Mouse (Mus musculus) hindbrain, embryonic 12.5 days (tissue): Measurements from ENCODE around the gene Gm17402. TPM values are rescaled to one million over a fixed set of nuclear protein-coding genes. Genes with fewer than 3 reads are reported as not detected.

Experiments
- ATAC-seq: fragments of 200-750 bp; cut with Nextera tagmentation; 2 replicates; pipeline ENCODE4 v1.8.0; 2017; ENCODE audit warnings: moderate TSS enrichment; ENCODE audit not compliant: low FRiP score
- H3K27ac ChIP-seq: fragments of 300-500 bp; sonication (generic); 2 replicates; pipeline ENCODE4 v1.5.1; 2016; ENCODE audit warnings: mild to moderate bottlenecking
- H3K27me3 ChIP-seq: fragments of 300-500 bp; sonication (generic); 2 replicates; pipeline ENCODE4 v1.6.1; 2016; ENCODE audit warnings: mild to moderate bottlenecking
- H3K36me3 ChIP-seq: fragments of 300-500 bp; sonication (generic); 2 replicates; pipeline ENCODE4 v1.6.1; 2016; ENCODE audit warnings: mild to moderate bottlenecking
- H3K4me1 ChIP-seq: fragments of 300-500 bp; sonication (generic); 2 replicates; pipeline ENCODE4 v1.6.1; 2016
- H3K4me2 ChIP-seq: fragments of 300-500 bp; sonication (generic); replicated peaks from 2 replicates; pipeline ENCODE4 v1.6.1; 2016; ENCODE audit warnings: mild to moderate bottlenecking
- H3K4me3 ChIP-seq: fragments of 300-500 bp; sonication (generic); 2 replicates; pipeline ENCODE4 v1.5.1; 2016; ENCODE audit warnings: mild to moderate bottlenecking
- H3K9ac ChIP-seq: fragments of 300-500 bp; sonication (generic); 2 replicates; pipeline ENCODE4 v1.6.1; 2016; ENCODE audit warnings: mild to moderate bottlenecking, moderate library complexity
- H3K9me3 ChIP-seq: fragments of 300-500 bp; sonication (generic); replicated peaks from 2 replicates; pipeline ENCODE4 v1.6.1; 2016; ENCODE audit warnings: mild to moderate bottlenecking
- WGBS: fragments of 180-500 bp; shearing (Covaris S2); methylation state at CpG from one replicate; pipeline ENCODE4 v1.1.7; 2016; 5-methylcytosine and 5-hydroxymethylcytosine counted together
- polyA plus RNA-seq: library from polyadenylated mRNA; unstranded; fragments of >200 nt; fragmentation: Nextera tagmentation; extraction: Ambion mirVana; gene quantifications from 2 replicates; pipeline ENCODE4 v1.2.1, GENCODE M21; 2016

Gm17402 gene
- polyA plus RNA-seq: not detected in 2 replicates

DNA sequence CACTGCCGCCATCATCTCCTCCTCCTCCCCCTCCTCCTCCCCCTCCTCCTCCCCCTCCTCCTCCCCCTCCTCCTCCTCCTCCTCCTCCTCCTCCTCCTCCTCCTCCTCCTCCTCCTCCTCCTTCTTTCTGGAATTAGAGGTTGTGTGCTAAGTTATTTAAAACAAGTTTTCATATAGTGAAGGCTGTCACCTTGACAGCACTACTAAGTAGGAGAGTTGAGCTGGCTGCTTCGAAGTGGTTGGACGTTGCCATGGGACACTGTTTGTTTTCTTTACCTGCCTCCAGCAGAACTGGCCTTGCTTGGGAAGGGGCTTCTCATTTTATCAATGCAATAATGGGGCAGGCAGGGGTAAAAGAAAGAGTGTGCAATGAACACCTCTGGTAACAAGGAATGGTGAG is at the start of gene Gm17402:
Gm17402 (minus strand) TSS at position 101 of the 400 bp plus-strand sequence.
- peaks cover 23% of the 10 kb centered on the region for H3K27me3 ChIP-seq
- H3K9ac ChIP-seq: peak within 1 kb of the TSS; percentile 64
- H3K4me3 ChIP-seq: peak within 1 kb of the TSS; percentile 56
- H3K4me1 ChIP-seq: peaks cover 4% of the 10 kb centered on the region; the same call in 1 of the 2 replicates
- 54% methylated on average over 3 of the region's 3 CpGs for WGBS
- no peak within 1 kb of the TSS for H3K27ac ChIP-seq
- no peaks in the 10 kb centered on the region for H3K36me3 ChIP-seq
- H3K9me3 ChIP-seq: no peaks in the 10 kb centered on the region
- peak within 1 kb of the TSS; percentile 90 for H3K4me2 ChIP-seq
- ATAC-seq: no peak

DNA sequence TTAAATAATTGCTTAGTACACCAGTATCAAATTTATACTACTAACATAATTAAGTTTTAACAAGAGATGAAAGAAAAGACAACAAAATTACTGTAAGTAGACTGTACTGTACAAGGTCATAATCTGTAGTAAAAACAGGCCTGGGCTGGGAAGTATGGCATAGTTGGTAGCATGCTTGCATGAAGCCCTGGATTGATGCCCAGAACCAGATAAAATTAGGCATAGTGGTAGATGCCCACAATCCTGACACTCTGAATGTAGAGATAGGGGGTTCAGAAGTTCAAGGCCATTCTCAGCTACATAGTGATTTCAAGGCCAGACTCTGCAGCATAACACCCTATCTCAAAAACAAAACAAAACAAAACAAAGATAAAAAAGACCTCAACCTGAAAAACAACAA is 3.3 kb upstream of the Gm17402 start:
- ATAC-seq: no peak
- Histone ChIP-seq H3K27me3 (peaks cover 6% of the 10 kb centered on the region), H3K27ac (no peak overlapping the region)

DNA sequence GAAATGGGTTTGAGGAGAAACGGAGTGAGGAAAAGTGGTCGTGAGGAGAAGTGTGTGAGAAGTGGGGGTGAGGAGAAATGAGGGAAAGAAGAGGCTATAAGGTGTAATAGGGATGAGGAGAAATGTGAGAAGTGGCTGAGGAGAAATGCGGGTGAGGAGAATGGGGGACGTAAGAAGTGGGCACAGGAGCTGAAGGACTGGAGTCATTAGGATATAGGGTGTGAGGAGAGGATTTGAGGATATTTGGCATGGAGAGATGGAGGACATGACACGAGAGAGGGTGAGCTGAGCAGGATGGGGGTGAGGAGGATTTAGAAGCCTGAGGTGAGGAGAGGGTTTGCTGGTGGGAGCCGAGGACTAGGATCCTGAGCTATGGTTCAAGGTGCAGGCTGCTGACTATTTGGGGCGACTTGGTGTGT is 594 bp downstream of the Gm17402 start:
- 36% methylated on average over 7 of the region's 7 CpGs for WGBS

More for the DNA sequence above, 3.3 kb upstream of the Gm17402 start:
- Histone ChIP-seq H3K4me2 (no peak overlapping the region), H3K9ac (no peak overlapping the region), H3K4me1 (peaks cover 4% of the 10 kb centered on the region; the same call in 1 of the 2 replicates), H3K4me3 (no peak overlapping the region), H3K36me3 (no peaks in the 10 kb centered on the region), H3K9me3 (no peaks in the 10 kb centered on the region)

DNA sequence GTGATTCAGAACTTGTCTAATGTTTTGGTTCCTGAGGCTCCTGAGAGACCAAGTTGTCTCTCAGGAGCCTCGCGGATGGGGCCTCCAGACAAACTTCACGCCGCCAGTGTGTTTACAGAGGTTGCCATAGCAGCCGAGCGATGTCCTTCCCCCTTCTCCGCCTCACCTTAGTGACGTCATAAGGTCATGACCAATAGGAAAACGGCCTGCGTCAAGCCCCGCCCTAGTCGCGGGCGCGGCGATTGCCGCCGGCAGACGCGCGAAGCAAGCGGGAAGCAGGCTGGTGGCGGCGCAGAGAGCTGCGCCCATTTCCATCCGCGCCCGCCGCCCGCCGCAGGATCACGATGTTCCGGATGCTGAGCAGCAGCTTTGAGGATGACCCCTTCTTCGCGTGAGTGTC is 1.1 kb downstream of the Gm17402 start, which contains the start of gene Mlf1:
Mlf1 (plus strand) TSS at position 226 of the 400 bp plus-strand sequence.
- peak within 1 kb of the TSS; percentile 56 for H3K4me3 ChIP-seq
- peaks cover 23% of the 10 kb centered on the region for H3K27me3 ChIP-seq
- H3K4me1 ChIP-seq: peaks cover 4% of the 10 kb centered on the region; the same call in 1 of the 2 replicates
- H3K9me3 ChIP-seq: no peaks in the 10 kb centered on the region
- peak; percentile 98 for ATAC-seq
- H3K4me2 ChIP-seq: peak within 1 kb of the TSS; percentile 90
- no peaks in the 10 kb centered on the region for H3K36me3 ChIP-seq
- H3K9ac ChIP-seq: peak within 1 kb of the TSS; percentile 64
- no peak within 1 kb of the TSS for H3K27ac ChIP-seq
- WGBS: under 1% methylated on average over 35 of the region's 35 CpGs

More for the DNA sequence above, 594 bp downstream of the Gm17402 start:
- Histone ChIP-seq H3K4me3 (peak overlapping the region; percentile 56), H3K36me3 (no peaks in the 10 kb centered on the region), H3K9ac (peak overlapping the region; percentile 64), H3K27me3 (peaks cover 23% of the 10 kb centered on the region), H3K9me3 (no peaks in the 10 kb centered on the region), H3K27ac (no peak overlapping the region), H3K4me2 (peak overlapping the region; percentile 90), H3K4me1 (peaks cover 4% of the 10 kb centered on the region; the same call in 1 of the 2 replicates)
- peak; percentile 74 for ATAC-seq

DNA sequence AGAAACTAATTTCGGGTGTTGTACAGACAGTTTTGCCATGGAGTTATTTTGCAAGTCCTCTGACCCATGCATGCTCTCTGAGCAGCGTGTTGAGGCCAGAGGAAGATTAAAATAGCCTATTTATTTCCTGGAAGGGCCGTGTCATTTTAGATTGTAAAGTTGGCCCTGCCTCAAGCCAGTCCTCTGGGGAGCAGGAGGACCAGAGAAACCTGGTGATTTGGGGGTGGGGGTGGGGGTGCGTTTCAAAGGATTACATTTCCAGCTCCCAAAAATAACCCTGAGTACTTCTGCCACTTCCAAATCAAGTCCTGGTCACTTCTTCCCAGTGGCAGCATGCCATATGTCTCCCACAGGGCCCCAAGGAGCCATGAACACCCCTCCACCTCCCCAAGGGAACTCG is 2.2 kb downstream of the Gm17402 start:
- Histone ChIP-seq H3K27me3 (peaks cover 23% of the 10 kb centered on the region), H3K9ac (no peak overlapping the region), H3K36me3 (no peaks in the 10 kb centered on the region), H3K4me1 (peaks cover 4% of the 10 kb centered on the region; the same call in 1 of the 2 replicates), H3K27ac (no peak overlapping the region), H3K9me3 (no peaks in the 10 kb centered on the region), H3K4me3 (no peak overlapping the region), H3K4me2 (no peak overlapping the region)
- ATAC-seq: no peak
- 63% methylated on average over 5 of the region's 5 CpGs for WGBS

DNA sequence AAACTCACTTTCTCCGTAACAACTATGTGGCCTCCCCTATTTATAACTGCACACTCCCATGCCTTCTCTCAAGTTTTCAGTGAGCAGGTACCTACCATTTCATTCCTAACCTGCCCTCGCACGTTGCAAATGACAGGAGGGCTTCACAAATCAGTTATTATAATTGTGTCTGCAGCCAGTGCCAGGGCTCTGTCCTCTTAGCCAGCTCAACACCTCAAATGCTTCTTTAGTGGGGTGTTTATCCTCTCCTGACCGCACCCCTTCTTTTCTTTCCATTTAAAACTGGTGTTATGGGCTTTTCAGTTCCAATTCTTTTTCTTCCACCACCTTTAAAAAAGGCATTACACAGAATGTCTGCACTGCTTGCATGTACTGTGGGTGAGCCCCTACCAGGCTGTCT is 2.8 kb downstream of the Gm17402 start:
- no peak for ATAC-seq
- no peaks in the 10 kb centered on the region for H3K36me3 ChIP-seq
- peaks cover 23% of the 10 kb centered on the region for H3K27me3 ChIP-seq
- H3K4me1 ChIP-seq: peaks cover 4% of the 10 kb centered on the region; the same call in 1 of the 2 replicates
- H3K9ac ChIP-seq: no peak overlapping the region
- no peak overlapping the region for H3K4me3 ChIP-seq
- 78% methylated on average over 4 of the region's 4 CpGs for WGBS
- H3K27ac ChIP-seq: no peak overlapping the region
- H3K9me3 ChIP-seq: no peaks in the 10 kb centered on the region
- no peak overlapping the region for H3K4me2 ChIP-seq

DNA sequence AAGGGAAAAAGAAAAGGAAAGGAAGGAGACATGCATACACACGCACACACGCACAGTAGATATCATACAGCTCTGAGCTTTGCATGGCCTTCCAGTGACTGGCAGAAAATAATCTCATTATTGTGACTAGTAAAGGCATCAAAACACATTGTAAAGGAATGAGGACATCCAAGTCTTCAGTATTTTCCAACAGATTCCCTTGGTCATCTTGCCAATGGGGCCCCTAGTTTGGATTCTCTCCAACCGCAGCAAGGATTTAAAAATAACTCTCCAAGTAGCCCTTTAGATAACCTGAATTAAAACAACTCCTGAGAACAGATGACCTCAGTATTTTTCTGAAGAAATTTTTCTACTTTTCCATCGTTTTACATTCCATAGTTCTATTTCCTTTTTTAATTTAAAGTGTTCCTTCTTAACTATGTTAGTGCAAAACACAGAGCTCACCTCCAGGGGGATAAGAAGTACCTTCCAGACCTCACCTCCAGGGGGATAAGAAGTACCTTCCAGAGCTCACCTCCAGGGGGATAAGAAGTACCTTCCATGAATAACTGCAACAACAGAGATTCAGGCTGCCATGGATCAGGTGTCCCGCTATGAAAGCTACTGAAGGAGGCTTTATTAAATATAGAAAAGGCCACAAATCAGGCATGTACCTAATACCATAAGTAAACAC is 5.4 kb downstream of the Gm17402 start:
- Histone ChIP-seq H3K9ac (no peak overlapping the region), H3K4me1 (peaks cover 4% of the 10 kb centered on the region; the same call in 1 of the 2 replicates), H3K4me3 (no peak overlapping the region), H3K27me3 (peaks cover 20% of the 10 kb centered on the region), H3K9me3 (no peaks in the 10 kb centered on the region), H3K36me3 (no peaks in the 10 kb centered on the region), H3K27ac (no peak overlapping the region), H3K4me2 (no peak overlapping the region)
- no peak for ATAC-seq
- WGBS: 87% methylated on average over 5 of the region's 5 CpGs

DNA sequence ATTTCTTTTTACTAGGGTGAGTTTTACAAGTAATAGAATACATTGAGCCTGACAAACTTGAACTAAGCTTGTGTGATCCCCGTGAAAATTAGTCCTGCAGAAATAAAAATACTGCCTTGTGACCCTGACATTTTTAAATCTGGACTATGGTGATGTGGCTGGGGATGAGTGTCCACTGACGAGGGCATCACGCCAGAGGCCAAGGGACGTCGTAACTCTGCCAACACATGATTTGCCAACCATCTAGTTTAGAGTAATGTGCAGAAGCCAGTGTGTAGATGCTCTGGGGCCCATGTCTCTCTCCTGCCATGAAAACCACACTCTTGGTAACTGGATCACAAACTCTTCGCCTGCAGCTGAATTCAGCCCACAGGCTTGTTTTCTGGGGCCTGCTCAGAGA is 7.5 kb downstream of the Gm17402 start:
- no peak overlapping the region for H3K9ac ChIP-seq
- no peak overlapping the region for H3K27ac ChIP-seq
- H3K4me2 ChIP-seq: no peak overlapping the region
- no peaks in the 10 kb centered on the region for H3K36me3 ChIP-seq
- ATAC-seq: no peak
- no peaks in the 10 kb centered on the region for H3K9me3 ChIP-seq
- no peaks in the 10 kb centered on the region for H3K4me1 ChIP-seq
- WGBS: 86% methylated on average over 6 of the region's 6 CpGs
- no peak overlapping the region for H3K4me3 ChIP-seq
- H3K27me3 ChIP-seq: peaks cover 10% of the 10 kb centered on the region

DNA sequence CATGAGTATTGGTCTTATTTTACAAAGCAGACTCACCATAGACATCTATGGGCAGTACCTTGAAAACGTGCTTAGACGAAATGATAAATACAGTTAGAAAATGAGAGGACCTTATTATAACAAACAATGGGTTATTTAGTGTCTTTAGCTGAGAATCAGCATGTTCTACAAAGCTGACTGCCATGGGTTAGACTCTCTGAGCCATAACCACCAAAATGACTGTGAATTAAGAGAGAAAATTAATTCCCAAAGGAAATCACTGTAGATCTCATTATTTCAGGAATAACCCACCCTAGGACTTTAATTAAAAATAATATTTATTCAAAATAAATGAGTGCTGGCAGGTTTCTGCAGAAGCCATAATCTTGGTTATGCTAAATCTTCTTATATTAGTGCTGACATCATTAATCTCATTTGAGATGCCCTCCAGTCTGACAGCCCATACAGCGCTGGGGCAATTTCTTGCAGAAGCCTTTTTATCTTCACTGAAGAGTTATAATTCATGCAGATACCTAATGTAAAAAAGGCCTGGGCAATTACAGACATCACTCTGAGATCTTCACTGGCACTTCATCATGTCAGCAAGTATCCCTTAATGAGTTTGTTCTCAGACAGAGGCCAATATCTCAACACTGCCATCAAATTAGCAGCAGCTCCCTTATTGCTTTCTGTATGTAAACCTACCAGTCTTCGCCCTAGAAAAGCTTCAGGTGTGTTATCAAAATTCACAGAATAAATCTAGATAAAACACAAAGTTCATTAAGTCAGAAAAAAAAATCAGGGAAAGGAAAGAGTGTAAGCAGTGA is 8.7 kb downstream of the Gm17402 start:
- peak; percentile 75 for ATAC-seq
- H3K27me3 ChIP-seq: peaks cover 3% of the 10 kb centered on the region; the same call in 1 of the 2 replicates
- H3K4me2 ChIP-seq: no peak overlapping the region
- 60% methylated on average over 4 of the region's 4 CpGs for WGBS
- H3K9ac ChIP-seq: no peak overlapping the region
- no peak overlapping the region for H3K27ac ChIP-seq
- no peaks in the 10 kb centered on the region for H3K36me3 ChIP-seq
- H3K9me3 ChIP-seq: no peaks in the 10 kb centered on the region
- H3K4me1 ChIP-seq: no peaks in the 10 kb centered on the region
- no peak overlapping the region for H3K4me3 ChIP-seq

DNA sequence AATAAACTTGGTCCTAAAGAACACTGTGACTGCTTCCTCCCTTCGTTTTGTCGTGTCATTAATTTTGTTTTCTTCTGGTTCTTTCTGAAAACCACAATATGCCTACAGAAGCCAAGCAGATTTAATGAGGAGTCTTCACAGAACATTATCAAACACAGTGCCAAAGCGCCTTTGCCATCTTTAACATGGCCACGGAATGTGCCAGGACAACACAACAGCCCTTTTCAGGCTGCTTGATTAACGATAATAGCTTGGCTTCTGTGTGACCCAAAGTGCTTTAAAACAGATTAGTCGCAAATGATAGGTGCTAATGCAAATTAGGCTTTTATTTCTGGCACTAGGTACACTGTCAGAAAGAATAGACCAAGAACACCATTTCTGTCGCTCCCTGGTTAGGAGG is 16.6 kb downstream of the Gm17402 start:
- Histone ChIP-seq H3K36me3 (no peaks in the 10 kb centered on the region), H3K4me3 (no peak overlapping the region), H3K27me3 (no peaks in the 10 kb centered on the region), H3K27ac (no peak overlapping the region), H3K9ac (no peak overlapping the region), H3K9me3 (no peaks in the 10 kb centered on the region), H3K4me2 (no peak overlapping the region), H3K4me1 (no peaks in the 10 kb centered on the region)
- WGBS: 62% methylated on average over 7 of the region's 7 CpGs
- no peak for ATAC-seq

DNA sequence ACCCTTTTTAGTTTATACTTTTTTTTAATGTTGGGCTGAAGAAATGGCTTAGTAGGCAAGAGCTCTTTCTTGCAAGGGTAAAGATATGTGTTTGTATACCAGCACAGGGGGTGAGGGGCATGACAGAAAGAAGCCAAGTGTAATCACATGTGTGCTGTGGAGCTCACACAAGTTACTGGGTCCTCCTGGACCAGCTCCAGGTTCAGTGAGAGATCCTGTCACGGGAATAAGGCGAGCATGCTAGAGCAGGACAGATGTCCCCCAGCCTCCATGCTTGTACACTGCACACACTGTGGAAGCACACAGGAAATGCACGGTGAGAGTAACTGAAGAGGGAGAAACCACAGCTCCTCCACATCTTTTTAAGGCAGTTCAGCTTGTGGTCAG is 22.2 kb downstream of the Gm17402 start:
- Histone ChIP-seq H3K27me3 (no peaks in the 10 kb centered on the region), H3K36me3 (no peaks in the 10 kb centered on the region), H3K27ac (no peak overlapping the region), H3K9ac (no peak overlapping the region), H3K4me3 (no peak overlapping the region), H3K4me2 (no peak overlapping the region), H3K4me1 (no peaks in the 10 kb centered on the region), H3K9me3 (no peaks in the 10 kb centered on the region)
- WGBS: 95% methylated on average over 3 of the region's 3 CpGs
- ATAC-seq: no peak

DNA sequence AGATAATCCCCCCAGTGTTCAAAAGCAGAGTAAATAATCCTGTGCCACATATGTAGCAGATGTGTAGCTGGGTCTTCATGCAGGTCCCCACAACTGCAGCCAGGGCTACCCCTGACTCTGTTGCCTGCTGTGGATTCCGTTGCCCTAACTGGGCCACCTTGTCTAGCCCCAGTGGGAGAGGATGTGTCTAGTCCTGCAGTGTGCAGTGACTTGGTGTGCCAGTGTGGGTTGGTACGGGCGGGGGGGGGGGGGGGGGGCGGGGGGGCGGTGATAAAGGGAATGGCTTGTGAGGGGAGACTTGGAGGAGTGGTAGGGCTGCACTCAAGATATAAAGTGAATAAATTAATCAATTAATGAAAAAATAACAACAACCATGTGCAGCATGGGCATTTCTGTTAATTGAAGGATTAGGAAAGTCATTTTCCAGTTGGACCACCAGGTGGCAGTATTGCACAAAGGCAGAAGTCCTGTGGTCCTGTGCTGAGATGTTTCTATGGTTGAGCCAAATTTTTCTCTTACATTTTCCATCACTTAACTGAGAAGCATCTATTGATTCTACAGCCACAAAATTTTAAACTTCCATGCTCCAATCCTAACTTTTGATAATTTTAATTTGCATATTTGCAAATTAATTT is 22.7 kb downstream of the Gm17402 start:
- 40% methylated on average over 2 of the region's 5 CpGs for WGBS
- H3K36me3 ChIP-seq: no peaks in the 10 kb centered on the region

More for the DNA sequence above, 22.7 kb downstream of the Gm17402 start:
- no peaks in the 10 kb centered on the region for H3K27me3 ChIP-seq
- no peak overlapping the region for H3K4me3 ChIP-seq
- H3K4me2 ChIP-seq: no peak overlapping the region
- no peaks in the 10 kb centered on the region for H3K4me1 ChIP-seq
- peak; percentile 52 for ATAC-seq
- H3K27ac ChIP-seq: no peak overlapping the region
- H3K9me3 ChIP-seq: no peaks in the 10 kb centered on the region
- H3K9ac ChIP-seq: no peak overlapping the region
